Mouse (Mus musculus): ENCODE measurements around the gene Gdpgp1.

Gene Gdpgp1

GRCm38 (mm10) chr7:80221179-80221750 lies 11.4 kb upstream of the Gdpgp1 start:
- no peak for DNase-seq (ENCODE audit: extremely low spot score, low spot score)

- no peak for DNase-seq (ENCODE audit: extremely low spot score, low spot score)
Observed at GRCm38 (mm10) chr7:80227065-80227464, 5.6 kb upstream of the Gdpgp1 start.

GRCm38 (mm10) chr7:80230196-80230595 lies 2.5 kb upstream of the Gdpgp1 start:
- DNase-seq (ENCODE audit: extremely low spot score, low spot score): no peak

GRCm38 (mm10) chr7:80231971-80232488 lies 635 bp upstream of the Gdpgp1 start:
- DNase-seq (ENCODE audit: extremely low spot score, low spot score): no peak

- no peak for DNase-seq (ENCODE audit: extremely low spot score, low spot score)
Observed at GRCm38 (mm10) chr7:80233799-80234198, 1.1 kb downstream of the Gdpgp1 start.

GRCm38 (mm10) chr7:80238542-80238941 lies 5.9 kb downstream of the Gdpgp1 start:
- DNase-seq (ENCODE audit: extremely low spot score, low spot score): no peak

GRCm38 (mm10) chr7:80241661-80242060 lies 9.0 kb downstream of the Gdpgp1 start:
- DNase-seq (ENCODE audit: extremely low spot score, low spot score): no peak

- no peak for DNase-seq (ENCODE audit: extremely low spot score, low spot score)
Observed at GRCm38 (mm10) chr7:80244851-80245250, 12.2 kb downstream of the Gdpgp1 start.

- DNase-seq (ENCODE audit: extremely low spot score, low spot score): peak; percentile 94
Observed at GRCm38 (mm10) chr7:80246148-80246721, 13.6 kb downstream of the Gdpgp1 start, which contains the start of gene Ttll13. TSS of gene Ttll13 (plus strand) at chr7:80246376.

GRCm38 (mm10) chr7:80246859-80247258 lies 14.2 kb downstream of the Gdpgp1 start:
- no peak for DNase-seq (ENCODE audit: extremely low spot score, low spot score)

- no peak for DNase-seq (ENCODE audit: extremely low spot score, low spot score)
Observed at GRCm38 (mm10) chr7:80252437-80252836, 19.8 kb downstream of the Gdpgp1 start.

- DNase-seq (ENCODE audit: extremely low spot score, low spot score): no peak
Observed at GRCm38 (mm10) chr7:80252886-80253285, 20.2 kb downstream of the Gdpgp1 start.

- DNase-seq (ENCODE audit: extremely low spot score, low spot score): no peak
Observed at GRCm38 (mm10) chr7:80255981-80256380, 23.3 kb downstream of the Gdpgp1 start.

GRCm38 (mm10) chr7:80257706-80258105 lies 25.0 kb downstream of the Gdpgp1 start:
- DNase-seq (ENCODE audit: extremely low spot score, low spot score): no peak

GRCm38 (mm10) chr7:80260625-80261371 lies 28.1 kb downstream of the Gdpgp1 start, which contains the start of gene Ngrn:
TSS of gene Ngrn (plus strand) at chr7:80261215.
- peak; percentile 87 for DNase-seq (ENCODE audit: extremely low spot score, low spot score)

- DNase-seq (ENCODE audit: extremely low spot score, low spot score): no peak
Observed at GRCm38 (mm10) chr7:80261372-80261990, 28.8 kb downstream of the Gdpgp1 start.

- DNase-seq (ENCODE audit: extremely low spot score, low spot score): no peak
Observed at GRCm38 (mm10) chr7:80264606-80265005, 31.9 kb downstream of the Gdpgp1 start.

- DNase-seq (ENCODE audit: extremely low spot score, low spot score): no peak
Observed at GRCm38 (mm10) chr7:80267764-80268163, 35.1 kb downstream of the Gdpgp1 start.

GRCm38 (mm10) chr7:80268897-80269750 lies 36.5 kb downstream of the Gdpgp1 start, which contains the start of gene Vps33b:
TSS of gene Vps33b (plus strand) at chr7:80269649.
- peak; percentile 95 for DNase-seq (ENCODE audit: extremely low spot score, low spot score)

GRCm38 (mm10) chr7:80269751-80270255 lies 37.1 kb downstream of the Gdpgp1 start:
- no peak for DNase-seq (ENCODE audit: extremely low spot score, low spot score)

GRCm38 (mm10) chr7:80273456-80273855 lies 40.8 kb downstream of the Gdpgp1 start:
- no peak for DNase-seq (ENCODE audit: extremely low spot score, low spot score)

Measured in neural tube, embryonic 10.5 days (tissue).